Mouse (Mus musculus) G1E (cell line): ENCODE results near the gene Lman2.

Source experiments
- CTCF ChIP-seq: IDR thresholded peaks from 2 replicates; pipeline ENCODE4 v1.5.1; 2012; ENCODE audit warnings: low read depth, low read length, inconsistent platforms, mixed read lengths
- GATA1 ChIP-seq: IDR thresholded peaks from 2 replicates; pipeline ENCODE4 v1.6.1; 2012; ENCODE audit warnings: borderline replicate concordance, low read length, inconsistent platforms, mixed read lengths

- TF ChIP-seq CTCF (no peak), GATA1 (no peak)
Observed at GRCm38 (mm10) chr13:55329683-55330566, 32.7 kb downstream of the Lman2 start, which contains the start of gene Mxd3.
